Mouse (Mus musculus) liver, postnatal 0 days (tissue): ENCODE data around the gene Ndufs2. TPM values are rescaled to one million over a fixed set of nuclear protein-coding genes. Genes with fewer than 3 reads are reported as not detected.

Experiments
- ATAC-seq: fragments of 200-750 bp; cut with Nextera tagmentation; 2 replicates; pipeline ENCODE4 v1.8.0; 2017; ENCODE audit warnings: mild to moderate bottlenecking, moderate library complexity
- DNase-seq: peaks from one replicate; pipeline ENCODE4 v3.0.0-alpha.2; 2016
- H3K27ac ChIP-seq: fragments of 300-500 bp; sonication (generic); 2 replicates; pipeline ENCODE4 v1.5.1; 2014; ENCODE audit warnings: antibody characterized with exemption, moderate library complexity, mild to moderate bottlenecking, low read depth
- H3K27me3 ChIP-seq: fragments of 300-500 bp; sonication (generic); 2 replicates; pipeline ENCODE4 v1.6.1; 2014; ENCODE audit warnings: low read length, control low read depth, mixed read lengths; ENCODE audit not compliant: insufficient read depth
- H3K36me3 ChIP-seq: fragments of 300-500 bp; sonication (generic); replicated peaks from 2 replicates; pipeline ENCODE4 v1.6.1; 2014; ENCODE audit warnings: mild to moderate bottlenecking, control low read depth, low read length, moderate library complexity, mixed read lengths; ENCODE audit not compliant: insufficient read depth
- H3K4me1 ChIP-seq: fragments of 300-500 bp; sonication (generic); 2 replicates; pipeline ENCODE4 v1.6.1; 2014; ENCODE audit warnings: antibody characterized with exemption, mild to moderate bottlenecking, control low read depth; ENCODE audit not compliant: insufficient read depth
- H3K4me2 ChIP-seq: fragments of 300-500 bp; sonication (generic); 2 replicates; pipeline ENCODE4 v1.6.1; 2014; ENCODE audit warnings: low read depth, mild to moderate bottlenecking, low read length, moderate library complexity, mixed read lengths
- H3K4me3 ChIP-seq: fragments of 300-500 bp; sonication (generic); 2 replicates; pipeline ENCODE4 v1.5.1; 2014; ENCODE audit warnings: low read depth, low read length
- H3K9ac ChIP-seq: fragments of 300-500 bp; sonication (generic); replicated peaks from 2 replicates; pipeline ENCODE4 v1.6.1; 2014; ENCODE audit warnings: mild to moderate bottlenecking, moderate library complexity
- H3K9me3 ChIP-seq: fragments of 300-500 bp; sonication (generic); 2 replicates; pipeline ENCODE4 v1.6.1; 2016; ENCODE audit warnings: mild to moderate bottlenecking, control low read depth, low read length, mixed read lengths
- CTCF ChIP-seq: sonication (generic); IDR thresholded peaks from 2 replicates; pipeline ENCODE4 v1.5.1; 2016; ENCODE audit warnings: antibody characterized with exemption, low read depth
- EP300 ChIP-seq: IDR thresholded peaks from 2 replicates; pipeline ENCODE4 v1.6.1; 2016; ENCODE audit warnings: antibody characterized with exemption, low read depth, mild to moderate bottlenecking
- WGBS: fragments of 180-500 bp; shearing (Covaris S2); extraction: QIAGEN DNeasy Blood & Tissue Kit; methylation state at CpG from one replicate; pipeline ENCODE4 v1.1.7; 2014; ENCODE audit not compliant: insufficient replicate concordance; 5-methylcytosine and 5-hydroxymethylcytosine counted together
- polyA plus RNA-seq: library from polyadenylated mRNA; unstranded; fragments of >200 nt; fragmentation: Nextera tagmentation; extraction: Ambion mirVana; gene quantifications from 2 replicates; pipeline ENCODE4 v1.2.1, GENCODE M21; 2015

Ndufs2 gene
- polyA plus RNA-seq, 1 experiment from 2014 or later: 158 TPM

GRCm38 (mm10) chr1:171274171-171274570 is 23.0 kb upstream of the Ndufs2 start:
- no peak for TF ChIP-seq CTCF
- TF ChIP-seq EP300: no peak
- no peak overlapping the region for H3K4me3 ChIP-seq
- no peak overlapping the region for H3K4me2 ChIP-seq
- H3K36me3 ChIP-seq: peaks cover 63% of the 10 kb centered on the region
- H3K27ac ChIP-seq: no peak overlapping the region
- 87% methylated on average over 12 of the region's 12 CpGs for WGBS
- H3K27me3 ChIP-seq: no peaks in the 10 kb centered on the region
- no peak overlapping the region for H3K9ac ChIP-seq
- no peaks in the 10 kb centered on the region for H3K9me3 ChIP-seq
- ATAC-seq (no peak), DNase-seq (no peak)
- peaks cover 21% of the 10 kb centered on the region for H3K4me1 ChIP-seq

GRCm38 (mm10) chr1:171272086-171272485 is 20.9 kb upstream of the Ndufs2 start:
- no peak for DNase-seq

GRCm38 (mm10) chr1:171271622-171272021 is 20.4 kb upstream of the Ndufs2 start:
- TF ChIP-seq CTCF (peak; percentile 21; the same call in 1 of the 2 replicates), EP300 (no peak)
- Histone ChIP-seq H3K4me3 (peak overlapping the region; percentile 90), H3K9me3 (no peaks in the 10 kb centered on the region), H3K4me2 (peak overlapping the region; percentile 85), H3K36me3 (peaks cover 37% of the 10 kb centered on the region), H3K27ac (peak overlapping the region; percentile 68), H3K9ac (peak overlapping the region; percentile 83), H3K4me1 (peaks cover 21% of the 10 kb centered on the region), H3K27me3 (no peaks in the 10 kb centered on the region)
- no peak for DNase-seq
- no peak for ATAC-seq
- 55% methylated on average over 10 of the region's 10 CpGs for WGBS

More at GRCm38 (mm10) chr1:171272086-171272485, 20.9 kb upstream of the Ndufs2 start:
- no peak for ATAC-seq
- Histone ChIP-seq H3K9ac (peak overlapping the region; percentile 83; the same call in 1 of the 2 replicates), H3K4me1 (peaks cover 21% of the 10 kb centered on the region), H3K27ac (peak overlapping the region; percentile 68), H3K4me2 (peak overlapping the region; percentile 85), H3K36me3 (peaks cover 42% of the 10 kb centered on the region), H3K27me3 (no peaks in the 10 kb centered on the region), H3K4me3 (peak overlapping the region; percentile 90), H3K9me3 (no peaks in the 10 kb centered on the region)
- WGBS: 47% methylated on average over 3 of the region's 3 CpGs
- TF ChIP-seq CTCF: no peak

- Histone ChIP-seq H3K4me3 (peak overlapping the region; percentile 90), H3K27ac (peak overlapping the region; percentile 68), H3K9me3 (no peaks in the 10 kb centered on the region), H3K27me3 (no peaks in the 10 kb centered on the region), H3K36me3 (peaks cover 33% of the 10 kb centered on the region), H3K4me2 (peak overlapping the region; percentile 85), H3K4me1 (peaks cover 21% of the 10 kb centered on the region), H3K9ac (peak overlapping the region; percentile 83)
- ATAC-seq (no peak), DNase-seq (no peak)
- WGBS: 36% methylated on average over 9 of the region's 9 CpGs
- TF ChIP-seq CTCF (no peak), EP300 (no peak)
Observed at GRCm38 (mm10) chr1:171271196-171271595, 20.0 kb upstream of the Ndufs2 start.

GRCm38 (mm10) chr1:171270573-171270900 is 19.3 kb upstream of the Ndufs2 start:
- Histone ChIP-seq H3K9ac (peak overlapping the region; percentile 83), H3K4me1 (peaks cover 21% of the 10 kb centered on the region), H3K27ac (peak overlapping the region; percentile 68), H3K9me3 (no peaks in the 10 kb centered on the region), H3K27me3 (no peaks in the 10 kb centered on the region), H3K4me2 (peak overlapping the region; percentile 85), H3K36me3 (peaks cover 26% of the 10 kb centered on the region), H3K4me3 (peak overlapping the region; percentile 90)
- ATAC-seq (peak; percentile 61), DNase-seq (no peak)
- TF ChIP-seq CTCF (no peak), EP300 (no peak)
- WGBS: 0% methylated on average over 19 of the region's 19 CpGs

- TF ChIP-seq EP300: no peak
- 0 out of 2 replicates have a peak, but pooled peaks have one; percentile 10 for TF ChIP-seq CTCF
- WGBS: 4% methylated on average over 36 of the region's 36 CpGs
- peak within 1 kb of the TSS; percentile 83 for H3K9ac ChIP-seq
- DNase-seq (peak; percentile 98), ATAC-seq (peak; percentile 96)
- peak within 1 kb of the TSS; percentile 85 for H3K4me2 ChIP-seq
- H3K4me3 ChIP-seq: peak within 1 kb of the TSS; percentile 90
- H3K9me3 ChIP-seq: no peaks in the 10 kb centered on the region
- H3K4me1 ChIP-seq: peaks cover 21% of the 10 kb centered on the region
- peaks cover 21% of the 10 kb centered on the region for H3K36me3 ChIP-seq
- H3K27me3 ChIP-seq: no peaks in the 10 kb centered on the region
- H3K27ac ChIP-seq: peak within 1 kb of the TSS; percentile 68
Observed at GRCm38 (mm10) chr1:171269848-171270572, 18.8 kb upstream of the Ndufs2 start, which contains the start of gene B4galt3. TSS of gene B4galt3 (plus strand) at chr1:171270328.
